Mouse (Mus musculus): ENCODE data around the gene Nt5dc2.

The Nt5dc2 gene

GRCm38 (mm10) chr14:31134015-31135000 is 3.5 kb downstream of the Nt5dc2 start:
- DNase-seq (ENCODE audit: low spot score in 2 of 2) = no peak

- DNase-seq (ENCODE audit: low spot score in 2 of 2) = no peak
Measured at GRCm38 (mm10) chr14:31135495-31136410, 4.9 kb downstream of the Nt5dc2 start.

DNA sequence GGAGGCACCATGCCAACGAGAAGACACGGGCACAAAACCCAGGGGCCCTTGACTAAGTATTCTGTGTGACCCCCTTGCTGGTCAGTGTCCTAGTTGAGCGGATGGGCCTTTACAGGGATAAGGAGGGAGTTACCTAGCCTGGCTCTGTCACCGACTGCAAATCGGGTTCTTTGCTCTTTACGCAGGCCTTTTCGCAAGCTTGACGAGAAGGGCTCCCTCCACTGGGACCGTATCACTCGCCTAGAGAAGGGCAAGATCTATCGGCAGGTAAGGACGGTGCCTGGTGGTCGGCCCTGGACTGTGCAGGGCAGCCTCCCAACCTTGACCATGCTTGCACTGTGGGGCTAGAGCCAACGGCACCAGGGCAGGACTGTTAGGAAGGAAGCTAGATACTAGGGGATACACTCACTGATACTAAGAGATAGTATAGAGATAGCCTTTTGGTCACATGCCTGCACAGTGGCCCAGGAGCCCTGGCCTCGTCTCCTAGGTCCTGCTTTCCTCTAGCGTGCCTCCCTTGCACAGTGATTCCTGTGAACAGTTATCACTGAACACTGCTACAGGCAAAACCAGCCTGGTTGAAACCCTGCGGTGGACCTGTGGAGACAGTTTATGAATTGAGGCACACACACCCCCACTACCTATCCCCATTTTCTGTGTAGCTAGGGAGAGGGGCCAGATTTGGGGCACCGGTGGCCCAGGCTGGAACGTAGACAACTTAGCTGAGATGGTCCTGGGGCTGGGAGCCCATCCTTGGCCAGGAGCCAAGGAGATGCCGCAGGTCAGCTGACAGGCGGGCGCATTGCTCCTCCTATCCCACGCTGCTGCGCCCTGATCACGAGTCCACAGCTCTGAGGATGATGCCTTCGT is 5.8 kb downstream of the Nt5dc2 start:
- no peak for DNase-seq (ENCODE audit: low spot score in 2 of 2)

GRCm38 (mm10) chr14:31137281-31137595 is 6.4 kb downstream of the Nt5dc2 start:
- DNase-seq (ENCODE audit: low spot score in 2 of 2) = no peak

DNA sequence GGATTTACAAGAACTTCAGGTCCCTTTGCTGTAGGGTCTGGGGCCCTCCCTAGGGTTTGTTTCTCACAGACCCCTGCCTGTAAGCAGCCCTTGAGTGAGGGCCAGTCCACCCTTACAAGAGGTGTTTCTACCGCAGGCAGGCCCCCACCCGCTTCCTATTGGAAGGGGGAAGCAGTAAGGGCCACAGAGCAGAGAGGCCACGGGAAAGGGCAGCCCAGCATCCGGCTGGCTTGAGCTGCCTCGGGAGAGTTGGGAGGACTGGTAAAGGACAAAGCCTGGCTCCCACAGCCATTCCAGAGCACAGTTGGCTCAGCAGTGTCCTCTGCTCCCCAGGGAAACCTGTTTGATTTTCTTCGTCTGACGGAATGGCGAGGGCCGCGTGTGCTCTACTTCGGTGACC is 6.9 kb downstream of the Nt5dc2 start:
- DNase-seq (ENCODE audit: low spot score in 2 of 2) = no peak

- no peak for DNase-seq (ENCODE audit: low spot score in 2 of 2)
Measured at GRCm38 (mm10) chr14:31138219-31138896, 7.5 kb downstream of the Nt5dc2 start.

GRCm38 (mm10) chr14:31138897-31139429 is 8.1 kb downstream of the Nt5dc2 start:
- DNase-seq (ENCODE audit: low spot score in 2 of 2) = no peak

DNA sequence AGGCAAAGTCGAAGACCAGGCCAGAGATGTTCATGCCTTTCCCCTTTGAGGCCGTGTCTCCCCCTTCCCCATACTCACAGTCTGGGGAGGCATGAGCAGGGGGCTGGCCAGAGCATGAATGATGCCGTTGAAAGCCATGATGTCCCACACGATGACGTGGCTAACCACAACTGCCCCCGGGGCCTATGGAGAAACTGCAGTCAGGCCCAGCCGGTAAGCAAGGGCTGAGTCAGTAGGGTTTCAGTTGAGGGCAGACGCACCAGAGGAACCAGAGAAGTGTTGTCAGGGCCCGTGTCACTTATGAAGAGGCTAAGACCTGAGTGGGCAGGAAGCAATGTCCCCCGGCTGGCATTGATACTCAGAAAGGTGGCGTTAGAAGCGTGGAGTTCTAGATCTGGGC is 8.8 kb downstream of the Nt5dc2 start:
- no peak for DNase-seq (ENCODE audit: low spot score in 2 of 2)

GRCm38 (mm10) chr14:31140141-31140540 is 9.3 kb downstream of the Nt5dc2 start:
- no peak for DNase-seq (ENCODE audit: low spot score in 2 of 2)

- DNase-seq (ENCODE audit: low spot score in 2 of 2) = no peak
Measured at GRCm38 (mm10) chr14:31141011-31141410, 10.2 kb downstream of the Nt5dc2 start.

GRCm38 (mm10) chr14:31145694-31146093 is 14.8 kb downstream of the Nt5dc2 start:
- DNase-seq (ENCODE audit: low spot score in 2 of 2) = no peak

DNA sequence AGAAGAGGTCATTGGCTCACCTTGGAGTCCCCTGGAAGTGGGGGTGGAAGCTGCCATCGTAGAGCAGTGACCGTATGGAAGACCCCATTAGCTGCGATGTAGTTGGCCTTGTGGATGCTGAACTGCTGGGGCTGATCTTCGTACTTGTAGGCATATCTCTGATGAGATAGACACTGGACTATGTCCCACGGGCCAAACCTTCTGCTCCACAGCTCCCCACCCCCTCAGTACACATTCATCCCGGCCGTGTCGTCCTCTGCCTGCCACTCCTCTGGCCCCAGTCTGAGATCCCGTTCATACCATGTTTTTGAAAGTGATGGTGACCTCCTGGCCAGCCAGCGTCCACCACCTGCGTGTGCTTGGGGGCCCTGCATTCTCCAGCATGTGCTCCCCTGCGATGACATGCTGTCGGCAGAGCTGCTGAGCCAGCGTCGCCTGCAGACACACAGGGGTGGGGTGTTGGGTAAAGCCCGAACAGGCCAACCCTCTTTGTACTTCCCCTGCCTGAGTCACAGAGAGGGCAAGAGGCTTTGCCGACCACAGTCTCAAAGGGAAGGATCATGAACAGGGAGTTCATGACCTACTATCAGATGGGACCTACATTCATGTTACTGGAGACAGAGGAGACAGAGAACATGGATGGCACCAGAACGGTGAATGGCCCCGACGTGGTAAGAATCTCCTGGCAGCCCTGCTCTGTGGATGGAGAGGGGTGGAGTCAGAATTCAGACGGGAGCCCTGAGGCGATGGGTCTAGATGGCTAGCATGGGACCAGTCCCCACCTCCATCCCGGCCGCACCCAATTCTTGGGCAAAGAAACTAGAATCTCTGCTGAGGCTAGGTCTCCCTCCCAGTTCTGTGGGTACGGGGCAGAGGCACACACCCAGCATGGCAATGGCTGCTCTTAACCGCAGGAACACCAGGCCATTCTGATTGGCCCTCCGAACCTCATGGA is 29.6 kb downstream of the Nt5dc2 start:
- DNase-seq (ENCODE audit: low spot score in 2 of 2) = no peak

- DNase-seq (ENCODE audit: low spot score in 2 of 2) = no peak
Measured at GRCm38 (mm10) chr14:31161191-31161590, 30.3 kb downstream of the Nt5dc2 start.

GRCm38 (mm10) chr14:31161638-31162037 is 30.8 kb downstream of the Nt5dc2 start:
- DNase-seq (ENCODE audit: low spot score in 2 of 2) = no peak

- no peak for DNase-seq (ENCODE audit: low spot score in 2 of 2)
Measured at GRCm38 (mm10) chr14:31164067-31164466, 33.2 kb downstream of the Nt5dc2 start.

DNA sequence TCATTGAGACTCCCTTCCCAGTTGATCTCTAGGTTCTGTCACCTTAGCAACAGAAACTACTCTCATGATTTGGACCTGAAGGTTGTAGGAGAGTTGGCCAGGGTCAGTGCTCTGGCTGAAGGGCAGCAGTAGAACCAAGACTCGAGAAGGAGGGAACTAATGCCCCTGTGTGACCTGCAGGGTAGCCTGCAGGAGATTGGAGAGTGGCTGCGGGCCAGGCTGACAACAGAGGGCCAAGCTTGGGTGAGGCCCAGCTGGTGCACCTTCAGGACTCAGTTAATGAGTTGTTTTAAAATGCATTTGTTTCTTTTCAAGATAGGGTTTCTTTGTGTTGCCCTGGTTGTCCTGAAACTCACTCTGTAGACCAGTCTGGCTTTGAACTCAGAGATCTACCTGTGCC is 34.2 kb downstream of the Nt5dc2 start:
- no peak for DNase-seq (ENCODE audit: low spot score in 2 of 2)

- no peak for DNase-seq (ENCODE audit: low spot score in 2 of 2)
Measured at GRCm38 (mm10) chr14:31165458-31165857, 34.6 kb downstream of the Nt5dc2 start.

- no peak for DNase-seq (ENCODE audit: low spot score in 2 of 2)
Measured at GRCm38 (mm10) chr14:31165991-31166630, 35.3 kb downstream of the Nt5dc2 start.

GRCm38 (mm10) chr14:31166827-31167226 is 36.0 kb downstream of the Nt5dc2 start:
- no peak for DNase-seq (ENCODE audit: low spot score in 2 of 2)
